Mouse (Mus musculus): ENCODE results near the gene Hdac1.

DNA sequence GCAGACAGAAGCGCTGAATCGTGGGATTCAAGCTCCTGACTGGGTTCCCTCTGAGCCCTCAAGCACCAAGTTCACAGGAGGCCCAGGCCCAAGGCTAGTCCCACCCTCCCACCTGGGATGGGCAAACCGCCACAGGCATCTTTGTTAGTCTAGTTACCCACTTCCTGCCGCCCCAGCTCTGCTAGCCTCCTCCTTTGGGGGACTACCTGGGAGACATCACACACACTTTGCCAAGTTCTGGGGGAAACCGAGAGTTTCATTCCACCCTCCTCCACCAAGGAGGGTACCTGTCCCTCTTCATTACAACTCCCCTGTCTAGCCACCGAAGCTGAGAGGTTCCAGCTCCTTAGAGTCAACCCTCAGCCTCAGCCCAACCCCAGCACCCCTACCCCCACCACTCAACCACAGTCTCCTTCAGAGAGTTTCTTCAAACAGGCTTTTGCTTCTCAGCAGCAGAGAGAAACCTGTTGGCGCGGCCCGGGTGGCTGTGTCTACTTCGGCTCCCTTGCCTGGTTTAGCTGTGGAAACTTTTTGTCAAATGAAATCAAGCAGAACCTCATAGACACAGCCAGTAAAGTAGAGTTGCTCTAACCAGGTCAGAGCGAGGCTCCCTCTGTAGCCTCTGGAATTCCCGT lies 15.9 kb upstream of the Hdac1 start:
- no peak for TF ChIP-seq CTCF (IDR thresholded peaks at IDR 0.05; ENCODE audit: control insufficient read depth, insufficient read depth, insufficient replicate concordance, low read depth, low read length)
- no peak for TF ChIP-seq POLR2A (IDR thresholded peaks at IDR 0.05; ENCODE audit: control insufficient read depth, low read depth, low read length)
